Mouse (Mus musculus) hindbrain, embryonic 14.5 days (tissue): ENCODE results near the gene Nptn. TPM values are rescaled to one million over a fixed set of nuclear protein-coding genes. Genes with fewer than 3 reads are reported as not detected.
A peak's percentile ranks its signal among the peaks of the same experiment; 100 is the strongest.
"Not testable (repeated sequence)": the region's sequence is repeated elsewhere in the genome, so short reads cannot be mapped to it uniquely, and the experiment has no call there.

Source experiments
- ATAC-seq: fragments of 200-750 bp; cut with Nextera tagmentation; 2 replicates; pipeline ENCODE4 v1.8.0; 2017; ENCODE audit warnings: moderate number of reproducible peaks, mild to moderate bottlenecking, moderate TSS enrichment, moderate library complexity; ENCODE audit not compliant: low FRiP score
- DNase-seq: peaks from one replicate; pipeline ENCODE4 v3.0.0-alpha.2; 2015; ENCODE audit warnings: low spot score
- H3K27ac ChIP-seq: fragments of 300-500 bp; sonication (generic); 2 replicates; pipeline ENCODE4 v1.5.1; 2014; ENCODE audit warnings: mild to moderate bottlenecking, moderate library complexity
- H3K27me3 ChIP-seq: fragments of 300-500 bp; sonication (generic); 2 replicates; pipeline ENCODE4 v1.6.1; 2014; ENCODE audit warnings: mild to moderate bottlenecking, low read length, mixed read lengths; ENCODE audit not compliant: control insufficient read depth, insufficient read depth
- H3K36me3 ChIP-seq: fragments of 300-500 bp; sonication (generic); replicated peaks from 2 replicates; pipeline ENCODE4 v1.6.1; 2014; ENCODE audit not compliant: control insufficient read depth, insufficient read depth
- H3K4me1 ChIP-seq: fragments of 300-500 bp; sonication (generic); replicated peaks from 2 replicates; pipeline ENCODE4 v1.6.1; 2014; ENCODE audit warnings: antibody characterized with exemption, low read length, mixed read lengths; ENCODE audit not compliant: control insufficient read depth, insufficient read depth
- H3K4me2 ChIP-seq: fragments of 300-500 bp; sonication (generic); replicated peaks from 2 replicates; pipeline ENCODE4 v1.6.1; 2014; ENCODE audit warnings: mild to moderate bottlenecking, moderate library complexity
- H3K4me3 ChIP-seq: fragments of 300-500 bp; sonication (generic); replicated peaks from 2 replicates; pipeline ENCODE4 v1.5.1; 2014; ENCODE audit warnings: mild to moderate bottlenecking, low read length
- H3K9ac ChIP-seq: fragments of 300-500 bp; sonication (generic); 2 replicates; pipeline ENCODE4 v1.6.1; 2014
- H3K9me3 ChIP-seq: fragments of 300-500 bp; sonication (generic); 2 replicates; pipeline ENCODE4 v1.6.1; 2016; ENCODE audit warnings: low read length; ENCODE audit not compliant: control insufficient read depth
- WGBS: fragments of 180-500 bp; shearing (Covaris S2); extraction: QIAGEN DNeasy Blood & Tissue Kit; methylation state at CpG from one replicate; pipeline ENCODE4 v1.1.7; 2014; 5-methylcytosine and 5-hydroxymethylcytosine counted together
- polyA plus RNA-seq: library from polyadenylated mRNA; unstranded; fragments of >200 nt; fragmentation: Nextera tagmentation; extraction: Ambion mirVana; gene quantifications from 2 replicates; pipeline ENCODE4 v1.2.1, GENCODE M21; 2014

Gene Nptn
- polyA plus RNA-seq, 1 experiment from 2014 or later: 209 TPM

DNA sequence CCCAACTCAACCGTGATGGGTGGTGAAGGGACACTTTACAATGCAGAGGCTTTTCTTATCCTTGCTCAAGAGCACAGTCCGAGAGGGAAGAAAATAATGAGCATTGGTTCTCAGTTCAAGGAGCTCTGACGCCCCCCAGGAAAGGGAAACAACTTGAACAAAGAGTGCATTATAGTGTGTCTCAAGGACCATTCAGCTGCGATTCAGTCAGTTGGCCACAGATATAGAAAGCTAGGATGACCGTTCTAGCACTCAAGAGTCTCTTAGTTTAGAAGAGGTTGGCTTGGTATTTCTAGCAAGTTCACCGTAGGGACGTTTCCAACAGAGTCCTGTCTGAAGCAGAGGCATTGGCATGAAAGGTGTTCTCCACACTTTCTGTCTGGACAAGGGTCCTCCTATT, 25.4 kb upstream of the Nptn start:
- Histone ChIP-seq H3K9me3 (no peaks in the 10 kb centered on the region), H3K27me3 (no peaks in the 10 kb centered on the region), H3K4me3 (no peak overlapping the region), H3K4me1 (peaks cover 22% of the 10 kb centered on the region), H3K4me2 (no peak overlapping the region), H3K36me3 (no peaks in the 10 kb centered on the region), H3K27ac (no peak overlapping the region), H3K9ac (no peak overlapping the region)
- DNase-seq (no peak), ATAC-seq (no peak)
- 57% methylated on average over 7 of the region's 7 CpGs for WGBS

GRCm38 (mm10) chr9:58557457-58558455, 24.3 kb upstream of the Nptn start:
- WGBS: 84% methylated on average over 3 of the region's 3 CpGs
- Histone ChIP-seq H3K4me1 (peaks cover 22% of the 10 kb centered on the region), H3K36me3 (no peaks in the 10 kb centered on the region), H3K4me3 (no peak overlapping the region), H3K9me3 (no peaks in the 10 kb centered on the region), H3K27me3 (no peaks in the 10 kb centered on the region), H3K9ac (no peak overlapping the region), H3K27ac (no peak overlapping the region), H3K4me2 (no peak overlapping the region)
- no peak for ATAC-seq
- DNase-seq: no peak

DNA sequence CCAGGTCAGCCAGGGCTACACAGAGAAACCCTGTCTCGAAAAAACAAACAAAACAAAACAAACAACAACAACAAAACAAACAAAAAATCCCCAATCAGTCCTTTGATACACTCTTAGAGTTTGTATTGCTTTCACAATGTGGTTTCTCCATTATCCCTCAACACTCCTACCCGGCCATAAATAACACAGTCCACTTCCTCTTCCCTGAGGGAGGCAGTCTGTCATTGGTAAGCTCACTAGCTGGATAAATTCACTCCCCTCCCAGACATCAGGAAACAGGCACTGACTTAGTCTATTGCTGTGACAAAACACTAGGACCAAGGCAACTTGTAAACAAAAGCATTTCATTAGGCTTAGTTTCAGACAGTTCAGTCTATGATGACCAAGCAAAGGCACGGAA, 21.8 kb upstream of the Nptn start:
- no peak for ATAC-seq
- no peaks in the 10 kb centered on the region for H3K27me3 ChIP-seq
- 68% methylated on average over 3 of the region's 3 CpGs for WGBS

GRCm38 (mm10) chr9:58565945-58566344, 16.1 kb upstream of the Nptn start:
- not testable (repeated sequence) for H3K4me3 ChIP-seq, H3K27ac ChIP-seq, H3K4me1 ChIP-seq, ATAC-seq, H3K9ac ChIP-seq, H3K27me3 ChIP-seq, H3K4me2 ChIP-seq, DNase-seq, H3K9me3 ChIP-seq, H3K36me3 ChIP-seq
- WGBS: 84% methylated on average over 3 of the region's 3 CpGs

More for the DNA sequence above, 21.8 kb upstream of the Nptn start:
- Histone ChIP-seq H3K27ac (no peak overlapping the region), H3K9me3 (no peaks in the 10 kb centered on the region), H3K4me2 (no peak overlapping the region), H3K4me1 (peaks cover 8% of the 10 kb centered on the region; the same call in 1 of the 2 replicates), H3K4me3 (no peak overlapping the region), H3K36me3 (no peaks in the 10 kb centered on the region), H3K9ac (no peak overlapping the region)
- DNase-seq: no peak

GRCm38 (mm10) chr9:58567682-58568081, 14.4 kb upstream of the Nptn start:
- Histone ChIP-seq H3K36me3 (no peaks in the 10 kb centered on the region), H3K4me1 (no peaks in the 10 kb centered on the region), H3K4me2 (no peak overlapping the region), H3K27ac (no peak overlapping the region), H3K4me3 (no peak overlapping the region), H3K27me3 (no peaks in the 10 kb centered on the region), H3K9me3 (no peaks in the 10 kb centered on the region), H3K9ac (no peak overlapping the region)
- DNase-seq (no peak), ATAC-seq (no peak)

DNA sequence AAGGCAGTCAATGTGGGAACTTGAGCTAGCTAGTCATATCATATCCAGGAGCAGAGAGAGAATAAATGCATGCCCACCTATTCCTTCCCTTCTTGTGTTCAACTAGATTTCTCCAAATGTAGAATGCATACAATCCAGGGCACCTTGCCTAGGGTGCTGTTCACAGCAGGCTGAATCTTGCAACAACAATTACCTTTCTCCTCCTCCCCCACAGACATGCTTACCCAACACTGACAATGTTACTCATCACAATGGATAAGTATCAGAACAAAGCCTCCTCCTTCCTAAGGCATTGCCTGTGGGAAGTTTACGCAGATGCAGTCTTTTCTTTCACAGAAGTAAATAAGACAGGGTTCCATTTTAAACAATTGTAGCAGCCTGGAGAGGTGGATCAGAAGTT, 11.0 kb upstream of the Nptn start:
- H3K4me3 ChIP-seq: no peak overlapping the region
- H3K9ac ChIP-seq: no peak overlapping the region
- DNase-seq: no peak
- no peaks in the 10 kb centered on the region for H3K27me3 ChIP-seq
- no peaks in the 10 kb centered on the region for H3K36me3 ChIP-seq
- no peak overlapping the region for H3K4me2 ChIP-seq
- 91% methylated on average over 1 of the region's 1 CpGs for WGBS
- H3K9me3 ChIP-seq: no peaks in the 10 kb centered on the region
- no peak overlapping the region for H3K27ac ChIP-seq
- ATAC-seq: no peak
- no peaks in the 10 kb centered on the region for H3K4me1 ChIP-seq

DNA sequence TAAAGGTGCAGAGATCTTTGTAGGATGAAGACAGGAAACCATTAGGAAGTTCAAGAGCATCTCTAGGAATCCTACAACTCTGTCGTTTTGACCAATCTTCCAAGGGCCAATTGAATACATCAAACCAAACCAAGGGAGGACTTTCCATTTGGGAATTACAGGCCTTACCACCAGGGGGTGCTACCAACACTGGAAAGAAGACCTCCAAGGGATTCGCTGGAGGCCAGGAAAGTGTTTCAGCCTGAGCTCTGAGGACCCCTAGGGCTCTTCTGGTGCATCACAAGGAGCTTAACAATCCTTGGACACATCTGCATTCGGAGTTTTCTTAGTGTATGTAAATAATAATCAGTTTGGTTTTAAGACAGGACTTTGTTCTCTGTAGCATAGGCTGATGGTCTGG, 3.4 kb upstream of the Nptn start:
- no peak overlapping the region for H3K9ac ChIP-seq
- no peak overlapping the region for H3K4me3 ChIP-seq
- DNase-seq: peak; percentile 69

GRCm38 (mm10) chr9:58580453-58581195, 1.4 kb upstream of the Nptn start:
- not testable (repeated sequence) for ATAC-seq, H3K36me3 ChIP-seq, H3K27me3 ChIP-seq, DNase-seq, H3K4me3 ChIP-seq, H3K9me3 ChIP-seq, H3K27ac ChIP-seq, H3K4me2 ChIP-seq, H3K9ac ChIP-seq
- H3K4me1 ChIP-seq: peaks cover 23% of the 10 kb centered on the region
- WGBS: 82% methylated on average over 10 of the region's 10 CpGs

More for the DNA sequence above, 3.4 kb upstream of the Nptn start:
- no peak overlapping the region for H3K27ac ChIP-seq
- 22% methylated on average over 3 of the region's 3 CpGs for WGBS
- no peak overlapping the region for H3K4me2 ChIP-seq
- no peaks in the 10 kb centered on the region for H3K36me3 ChIP-seq
- ATAC-seq: no peak
- no peaks in the 10 kb centered on the region for H3K9me3 ChIP-seq
- H3K27me3 ChIP-seq: no peaks in the 10 kb centered on the region
- peaks cover 8% of the 10 kb centered on the region; the same call in 1 of the 2 replicates for H3K4me1 ChIP-seq

- Histone ChIP-seq H3K9me3 (no peaks in the 10 kb centered on the region), H3K4me3 (peak overlapping the region; percentile 38), H3K36me3 (no peaks in the 10 kb centered on the region), H3K27me3 (no peaks in the 10 kb centered on the region), H3K4me2 (peak overlapping the region; percentile 70), H3K27ac (peak overlapping the region; percentile 91), H3K4me1 (peaks cover 24% of the 10 kb centered on the region), H3K9ac (peak overlapping the region; percentile 70)
- ATAC-seq (no peak; the same call in none of the 2 replicates), DNase-seq (no peak)
- 31% methylated on average over 8 of the region's 8 CpGs for WGBS
These were observed 633 bp upstream of the Nptn start for GRCm38 (mm10) chr9:58581283-58581930.
